Mouse (Mus musculus) stomach, postnatal 0 days (tissue): ENCODE data around the gene Cers6.

Source experiments
- CTCF ChIP-seq: IDR thresholded peaks from 2 replicates; pipeline ENCODE4 v1.5.1; 2016; ENCODE audit warnings: antibody characterized with exemption, low read depth, mild to moderate bottlenecking, moderate library complexity
- EP300 ChIP-seq: optimal IDR thresholded peaks from 2 replicates; pipeline ENCODE3; 2016; ENCODE audit warnings: antibody characterized with exemption

DNA sequence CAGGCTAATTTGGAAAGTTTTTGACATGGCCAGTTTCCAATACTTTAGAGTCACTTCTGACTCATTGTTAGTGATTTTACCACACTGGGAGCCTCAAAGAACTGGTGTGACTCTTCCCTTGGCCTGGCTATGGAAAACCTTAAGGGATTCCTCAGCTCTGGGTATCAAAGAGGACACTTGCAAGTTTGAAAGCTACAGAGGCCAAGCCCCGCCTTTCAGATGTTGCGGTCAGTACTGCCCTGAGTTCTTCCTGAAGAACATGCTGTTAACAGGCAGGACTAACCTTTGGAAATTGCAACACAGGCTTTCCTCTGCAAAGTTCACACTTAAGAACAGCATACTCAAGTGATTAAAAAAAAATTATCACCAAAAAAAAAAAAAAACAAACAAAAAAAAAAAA lies 16.7 kb upstream of the Cers6 start:
- TF ChIP-seq EP300 (no peak), CTCF (no peak)
